Mouse (Mus musculus) frontal cortex, postnatal 10 days (tissue): ENCODE measurements around the gene Nfkbil1.

Source experiments
- DNase-seq, 2 experiments: peaks; one replicate each; pipeline ENCODE4 v3.0.0; 2022; ENCODE audit warnings: low spot score in 2 of 2, mixed read lengths in 1 of 2

Gene Nfkbil1

DNA sequence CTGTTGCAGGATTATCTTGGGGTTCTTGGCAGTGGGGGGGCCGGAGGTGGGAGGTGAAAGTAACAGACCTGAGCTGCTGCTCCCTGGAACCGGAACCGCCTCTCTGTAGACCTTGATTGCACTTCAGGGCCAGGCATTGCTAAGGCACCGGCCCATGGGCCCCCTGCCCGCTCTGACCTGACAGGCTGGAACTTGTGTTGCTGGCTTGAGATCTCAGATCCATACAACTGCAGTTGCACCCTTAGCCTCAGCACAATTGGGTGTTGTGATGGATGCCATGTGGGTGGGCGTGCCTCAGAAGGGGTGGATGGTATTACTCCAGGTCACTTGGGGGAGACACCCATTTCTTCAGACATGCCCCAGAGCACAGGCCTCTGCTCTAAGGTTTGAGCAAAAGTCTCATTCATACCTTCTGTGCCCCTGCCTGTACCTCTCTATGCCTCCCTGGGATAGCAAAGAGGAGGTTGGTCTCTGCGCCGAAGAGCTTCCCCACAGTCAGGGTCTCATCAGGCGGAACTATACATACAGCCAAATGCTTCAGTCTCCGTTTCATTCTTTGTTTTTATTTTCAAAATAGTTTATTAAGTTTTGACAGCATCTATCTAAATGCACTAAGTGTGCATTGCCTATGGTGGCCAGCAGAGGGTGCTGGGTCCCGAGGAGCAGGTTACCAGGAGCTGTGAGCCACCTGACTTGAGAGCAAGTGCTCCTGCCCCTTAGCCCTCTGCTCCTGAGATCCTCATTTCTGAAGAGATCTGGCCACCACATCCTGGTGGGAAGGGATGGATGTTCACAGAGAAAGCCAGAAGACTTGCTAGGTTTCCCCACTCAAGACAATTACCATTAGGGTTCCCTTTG lies 18.9 kb upstream of the Nfkbil1 start:
- peak in 1 of 2 experiments; percentile 39 for DNase-seq

DNA sequence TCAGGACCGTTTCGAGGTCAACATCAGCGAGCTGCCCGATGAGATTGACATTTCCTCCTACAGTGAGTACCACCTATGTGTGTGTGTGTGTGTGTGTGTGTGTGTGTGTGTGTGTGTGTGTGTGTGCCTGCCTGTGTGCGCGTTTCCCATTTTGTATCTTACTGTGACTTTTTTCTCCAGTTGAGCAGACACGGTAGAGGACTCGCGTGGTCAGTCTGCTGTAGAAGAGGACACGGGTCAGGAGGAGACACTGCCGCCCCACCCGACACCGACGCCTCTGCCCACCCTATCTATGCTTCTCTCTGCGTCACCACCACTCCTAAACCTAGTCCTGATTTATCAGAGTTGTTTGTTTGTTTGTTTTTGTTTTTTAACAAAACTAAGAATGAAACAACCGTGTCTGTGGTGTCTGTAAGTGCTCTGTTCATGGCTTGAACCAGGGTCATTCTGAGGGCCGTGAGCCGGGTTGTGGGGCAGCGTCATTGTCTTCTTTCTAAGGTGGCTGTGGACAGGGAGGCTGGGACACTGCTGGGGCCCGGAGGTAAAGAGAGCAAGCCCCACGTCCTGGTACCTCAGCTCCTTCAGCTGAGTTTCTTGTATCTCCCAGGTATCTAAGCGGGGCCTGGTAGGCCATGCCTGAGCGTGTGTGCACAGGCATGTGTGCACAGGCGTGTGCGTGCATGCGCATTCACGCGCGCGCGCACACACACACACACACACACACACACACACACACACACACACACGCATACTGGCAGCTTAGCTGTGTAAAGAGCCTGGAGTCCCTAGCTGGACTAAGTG lies 17.9 kb upstream of the Nfkbil1 start:
- peak in 1 of 2 experiments; percentile 12 for DNase-seq

DNA sequence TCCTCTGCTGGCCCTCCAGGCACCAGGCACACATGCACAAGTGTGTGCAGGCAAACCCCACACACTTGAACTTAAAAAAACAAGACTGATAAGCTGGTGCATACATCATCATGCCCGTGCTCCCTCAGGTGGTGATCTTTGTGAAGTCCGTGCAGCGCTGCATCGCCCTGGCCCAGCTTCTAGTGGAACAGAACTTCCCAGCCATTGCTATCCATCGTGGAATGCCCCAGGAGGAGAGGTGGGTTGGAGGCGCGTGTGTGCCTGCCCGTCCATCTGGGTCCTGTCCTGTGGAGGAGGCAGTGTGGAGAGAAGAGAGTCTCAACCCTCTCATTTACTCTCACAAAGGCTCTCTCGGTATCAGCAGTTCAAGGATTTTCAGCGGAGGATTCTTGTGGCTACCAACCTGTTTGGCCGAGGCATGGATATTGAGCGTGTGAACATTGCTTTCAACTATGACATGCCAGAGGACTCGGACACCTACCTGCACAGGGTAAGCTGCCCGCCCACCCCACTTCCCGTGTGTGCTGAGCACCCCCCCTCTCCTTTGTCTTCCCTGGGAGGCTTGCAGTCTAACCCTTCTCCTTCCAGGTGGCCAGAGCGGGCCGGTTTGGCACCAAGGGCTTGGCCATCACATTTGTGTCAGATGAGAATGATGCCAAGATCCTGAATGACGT lies 17.2 kb upstream of the Nfkbil1 start:
- peak in 1 of 2 experiments; percentile 13 for DNase-seq

DNA sequence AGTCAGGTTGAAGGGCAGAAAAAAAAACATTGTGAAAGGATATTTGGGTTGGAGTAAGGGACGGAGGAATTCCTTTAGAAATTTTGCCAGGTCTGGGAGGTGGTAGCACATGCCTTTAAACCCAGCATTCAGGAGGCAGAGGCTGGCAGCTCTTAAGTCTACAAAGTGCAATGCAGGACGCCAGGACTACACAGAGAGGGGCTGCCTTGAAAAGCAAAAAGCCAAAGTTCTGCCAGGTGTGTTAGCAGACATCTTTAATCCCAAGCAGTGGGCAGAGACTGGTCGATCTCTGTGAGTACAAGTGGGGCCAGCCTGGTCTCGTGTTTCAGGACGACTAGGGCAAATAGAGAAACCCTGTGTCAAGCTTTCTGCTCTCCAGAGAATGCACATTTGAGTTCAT lies 16.4 kb upstream of the Nfkbil1 start:
- DNase-seq: no peak

DNA sequence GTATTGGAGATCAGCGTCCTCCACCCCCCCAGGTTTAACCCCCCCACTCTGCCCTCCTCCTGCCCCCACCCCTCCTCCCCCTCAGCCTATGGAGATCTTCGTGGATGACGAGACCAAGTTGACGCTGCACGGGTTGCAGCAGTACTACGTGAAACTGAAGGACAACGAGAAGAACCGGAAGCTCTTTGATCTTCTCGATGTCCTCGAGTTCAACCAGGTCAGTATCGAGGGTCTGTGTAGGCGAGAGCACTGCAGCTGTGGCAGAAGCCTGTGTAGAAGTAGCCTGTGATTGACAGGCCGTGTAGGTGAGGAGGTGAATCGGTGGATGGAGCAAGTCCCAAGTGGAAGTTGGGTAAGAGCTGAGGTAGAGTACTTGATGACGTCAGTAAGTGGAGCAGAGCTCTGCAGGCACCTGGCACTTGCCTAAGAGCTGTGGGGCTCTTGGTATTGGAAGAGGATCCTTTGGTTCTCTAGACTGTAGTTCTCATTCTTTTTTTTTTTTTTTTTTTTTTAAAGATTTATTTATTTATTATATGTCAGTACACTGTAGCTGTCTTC lies 15.6 kb upstream of the Nfkbil1 start:
- no peak for DNase-seq

DNA sequence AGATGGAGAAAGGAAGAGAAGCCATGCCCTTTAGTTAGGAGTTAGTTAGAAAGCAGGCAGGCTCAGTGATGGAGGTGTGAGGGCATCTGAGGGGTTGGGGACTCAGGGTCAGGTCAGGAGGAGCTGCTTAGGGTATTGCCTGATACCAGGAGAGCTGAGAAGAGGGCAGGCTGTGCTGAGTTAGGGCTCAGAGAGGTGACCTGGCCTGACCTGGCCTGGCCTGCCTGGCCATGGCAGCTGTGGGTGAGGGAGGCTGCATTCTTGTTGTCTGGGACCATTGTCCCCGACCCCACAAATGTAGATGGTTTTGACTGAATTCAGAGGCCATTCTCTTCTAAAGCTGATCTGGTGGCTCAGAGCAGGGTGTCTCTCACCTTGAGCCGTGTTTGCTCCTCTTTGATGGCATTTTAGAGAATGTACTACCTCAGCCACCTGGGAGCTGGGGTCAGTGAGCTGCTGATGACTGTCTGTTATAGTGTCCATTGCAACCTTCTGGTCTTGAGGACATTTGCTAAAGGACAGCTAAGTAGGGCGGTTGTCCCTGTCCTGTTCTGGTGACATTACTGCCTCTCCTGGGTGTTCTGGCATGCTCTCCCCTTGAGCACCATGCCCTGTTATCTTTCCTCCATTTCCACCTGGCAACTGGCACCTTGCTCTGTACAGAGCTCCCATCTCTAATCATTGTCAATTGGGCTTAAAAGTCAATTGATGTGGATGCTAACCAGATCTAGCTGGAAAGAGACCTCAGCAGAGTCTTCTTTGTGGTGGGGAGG lies 14.9 kb upstream of the Nfkbil1 start:
- DNase-seq: no peak

DNA sequence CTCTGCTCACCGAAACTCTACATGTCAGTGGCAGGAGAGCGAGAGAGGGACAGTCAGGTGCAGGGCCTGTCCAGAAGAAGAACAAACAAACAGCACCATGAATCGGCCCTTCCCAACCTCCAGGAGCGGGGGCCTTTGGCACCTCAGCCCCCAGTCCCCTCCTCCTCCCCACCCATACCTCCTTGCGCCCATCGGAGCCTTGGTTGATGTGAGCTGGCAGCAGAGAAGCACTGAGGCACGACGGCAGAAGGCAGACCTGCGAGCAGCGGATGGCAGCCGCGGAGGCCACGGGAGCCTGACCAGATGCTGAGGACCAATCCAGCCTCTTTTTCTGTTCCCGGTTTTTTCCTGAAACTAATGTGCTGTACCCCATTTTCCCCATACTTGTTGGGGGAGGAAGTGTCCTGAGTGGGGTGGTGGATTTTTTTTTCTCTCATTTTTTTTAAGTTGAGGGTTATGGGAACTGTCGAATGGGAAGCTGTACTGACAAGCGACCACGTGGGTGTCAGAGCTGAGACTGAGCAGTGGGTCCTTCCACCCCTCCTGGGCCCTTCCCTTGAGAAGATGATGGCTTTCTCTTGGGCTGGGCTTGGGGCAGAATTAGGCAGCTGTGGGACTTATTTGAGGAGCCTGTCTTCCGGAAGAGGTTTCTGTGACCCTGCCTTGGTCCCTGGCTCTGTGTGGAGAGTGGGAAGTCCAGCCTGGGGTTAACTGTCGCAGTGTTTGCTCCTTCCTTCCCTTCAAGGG lies 14.0 kb upstream of the Nfkbil1 start:
- DNase-seq: peak in 1 of 2 experiments; percentile 10

DNA sequence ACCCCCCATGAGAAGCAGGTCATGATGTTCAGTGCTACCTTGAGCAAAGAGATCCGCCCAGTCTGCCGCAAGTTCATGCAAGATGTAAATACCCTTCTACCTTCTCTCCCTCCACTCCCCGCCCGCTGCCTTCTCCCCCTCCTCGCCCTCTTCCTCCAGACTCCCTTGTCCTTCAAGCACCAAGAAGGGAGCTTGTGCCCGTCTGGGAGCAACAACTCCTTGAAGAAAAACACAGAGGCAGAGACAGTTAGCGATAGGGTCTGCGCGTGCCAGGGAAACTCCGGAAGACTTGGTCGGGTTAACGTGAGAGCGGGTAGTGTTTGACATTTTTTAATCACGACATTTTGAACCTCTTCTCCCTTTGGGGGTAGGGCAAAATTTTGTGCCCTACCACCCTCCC lies 13.4 kb upstream of the Nfkbil1 start:
- no peak for DNase-seq

DNA sequence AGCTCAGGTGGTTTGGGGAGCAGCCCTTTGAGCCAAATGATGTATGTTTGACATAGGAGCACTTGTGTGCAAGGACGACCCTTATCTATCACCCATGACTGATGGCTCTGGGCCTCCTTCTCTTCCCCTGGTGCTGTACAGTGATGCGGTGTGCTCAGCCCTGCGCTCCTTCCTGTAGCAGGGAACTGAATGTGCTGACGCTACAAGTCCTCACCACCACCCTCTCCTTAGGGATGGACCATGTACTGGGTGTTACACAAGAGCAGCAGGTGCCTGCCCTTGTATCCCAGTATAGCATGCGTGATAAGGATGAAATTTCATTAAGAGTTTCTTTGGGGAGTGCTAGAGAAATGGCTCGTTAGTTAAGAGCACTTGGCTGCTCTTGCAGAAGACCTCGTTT lies 11.6 kb upstream of the Nfkbil1 start:
- DNase-seq: peak in 1 of 2 experiments; percentile 7

DNA sequence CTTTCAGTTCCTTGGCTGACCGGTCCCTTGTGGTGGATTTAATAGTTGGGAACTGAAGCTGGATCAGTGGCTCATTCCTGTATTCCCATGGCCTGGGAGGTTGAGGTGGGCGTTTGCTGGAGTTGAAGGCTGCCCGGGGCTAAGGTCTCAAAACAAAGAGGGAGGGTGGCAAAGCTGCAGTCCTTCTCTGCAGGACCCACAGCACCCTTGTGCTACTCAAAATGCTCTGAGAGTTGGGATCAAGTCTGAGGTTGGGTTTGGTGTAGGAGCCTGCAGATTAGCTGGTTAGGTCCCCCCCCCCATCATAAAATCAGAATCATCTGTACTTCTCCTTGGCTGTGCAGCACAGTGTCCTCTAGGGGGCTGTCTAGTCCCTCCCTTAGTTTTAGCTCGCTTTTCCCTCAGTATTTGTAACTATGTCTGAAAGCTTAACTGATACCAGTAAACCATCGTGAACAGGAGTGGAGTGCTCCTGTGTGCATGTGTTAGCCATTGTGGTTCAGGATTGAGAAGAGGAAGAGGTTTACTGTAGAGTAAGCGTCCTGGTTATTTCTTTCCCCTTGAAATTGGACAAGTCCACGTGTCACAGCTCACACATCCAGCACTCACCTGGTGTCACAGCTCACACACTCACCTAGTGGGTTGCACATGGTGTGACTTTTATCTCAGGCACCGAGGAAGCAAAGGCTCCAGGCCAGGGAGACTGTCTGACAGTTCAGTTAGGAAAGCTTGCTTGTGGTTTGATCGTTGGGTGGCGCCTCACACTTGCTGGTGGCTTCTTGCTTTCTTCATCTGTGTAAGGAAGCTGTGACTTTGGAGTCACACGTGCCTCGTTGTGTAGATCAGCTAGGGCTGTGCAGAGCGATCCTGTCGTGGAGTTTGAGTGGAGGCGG lies 10.4 kb upstream of the Nfkbil1 start:
- DNase-seq: peak in 1 of 2 experiments; percentile 12

DNA sequence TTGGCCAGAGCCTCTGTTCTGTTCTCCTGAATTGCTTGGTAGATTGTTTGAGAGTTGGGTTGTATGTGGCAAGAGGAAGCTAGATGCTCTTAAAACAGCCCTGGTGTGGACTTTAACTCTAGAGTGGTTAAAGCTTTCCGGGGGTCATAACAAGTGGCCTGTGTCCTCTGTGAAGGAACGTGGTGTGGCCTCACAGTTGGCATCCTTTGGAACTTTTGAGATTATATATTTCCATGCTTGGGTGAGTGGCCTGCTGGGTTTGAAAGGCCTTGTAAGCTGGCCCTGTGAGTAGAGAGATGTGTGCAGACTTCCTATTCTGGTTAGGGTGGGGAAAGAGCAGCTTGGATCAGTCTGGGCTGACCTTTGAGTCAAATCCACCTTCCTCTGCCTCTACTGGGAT lies 9.4 kb upstream of the Nfkbil1 start:
- no peak for DNase-seq

DNA sequence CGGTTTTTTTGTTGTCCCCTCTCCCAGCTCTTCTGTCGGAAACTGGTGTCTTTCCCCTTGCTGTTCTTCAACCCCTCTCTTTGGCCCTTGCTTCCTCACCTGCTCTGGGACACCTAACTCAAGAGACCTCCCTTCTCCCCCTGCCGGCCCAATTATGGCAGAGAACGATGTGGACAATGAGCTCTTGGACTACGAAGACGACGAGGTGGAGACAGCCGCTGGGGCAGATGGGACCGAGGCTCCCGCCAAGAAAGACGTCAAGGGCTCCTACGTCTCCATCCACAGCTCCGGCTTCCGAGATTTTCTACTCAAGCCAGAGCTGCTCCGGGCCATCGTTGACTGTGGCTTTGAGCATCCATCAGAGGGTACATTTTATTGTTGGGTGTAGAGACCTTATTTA lies 7.5 kb upstream of the Nfkbil1 start:
- DNase-seq: peak in 1 of 2 experiments; percentile 52

DNA sequence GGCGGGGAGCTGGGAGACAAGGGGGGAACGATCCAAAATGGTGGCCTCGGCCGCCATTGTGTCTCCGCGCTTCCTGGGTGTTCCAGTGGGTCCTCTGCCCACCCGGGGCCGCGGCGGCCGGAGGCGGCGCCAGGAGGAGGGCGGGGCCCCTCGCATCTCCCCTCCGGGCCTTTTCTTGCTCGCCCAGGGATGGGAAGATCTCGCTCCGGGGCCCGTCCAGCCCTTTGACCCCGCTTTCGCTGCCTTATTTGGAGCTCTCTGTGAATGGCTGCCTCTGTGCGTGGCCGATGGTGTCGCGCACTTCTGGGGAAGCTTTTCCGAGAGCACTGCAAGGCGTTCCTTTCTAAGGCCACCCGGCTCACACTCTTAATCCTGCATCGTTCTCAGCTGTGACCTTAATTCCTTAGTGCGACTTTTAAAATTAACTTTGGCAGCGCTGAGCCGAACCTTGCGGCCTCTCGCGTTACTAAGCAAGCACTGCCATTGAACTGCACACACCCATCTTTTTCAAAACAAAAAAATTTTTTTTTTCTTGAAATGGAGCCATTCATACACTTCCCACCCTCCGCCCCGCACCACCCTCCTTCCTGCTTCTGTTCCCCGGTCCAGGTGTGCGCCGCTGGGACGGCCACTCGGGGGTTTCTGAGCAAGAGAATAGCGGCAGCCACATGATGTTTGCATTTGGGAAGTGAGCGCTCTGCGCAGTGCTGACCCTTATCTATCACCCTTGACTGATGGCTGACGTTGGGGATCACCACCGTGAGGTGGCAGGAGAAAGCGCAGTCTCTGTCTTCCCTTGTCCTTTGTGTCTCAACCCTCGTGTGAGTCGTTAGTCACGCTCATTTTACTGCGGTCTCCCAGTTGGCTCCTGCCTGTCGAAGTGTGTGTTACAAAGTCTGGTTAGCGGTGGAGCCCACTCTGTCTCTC lies 6.7 kb upstream of the Nfkbil1 start:
- DNase-seq: peak in 1 of 2 experiments; percentile 72

DNA sequence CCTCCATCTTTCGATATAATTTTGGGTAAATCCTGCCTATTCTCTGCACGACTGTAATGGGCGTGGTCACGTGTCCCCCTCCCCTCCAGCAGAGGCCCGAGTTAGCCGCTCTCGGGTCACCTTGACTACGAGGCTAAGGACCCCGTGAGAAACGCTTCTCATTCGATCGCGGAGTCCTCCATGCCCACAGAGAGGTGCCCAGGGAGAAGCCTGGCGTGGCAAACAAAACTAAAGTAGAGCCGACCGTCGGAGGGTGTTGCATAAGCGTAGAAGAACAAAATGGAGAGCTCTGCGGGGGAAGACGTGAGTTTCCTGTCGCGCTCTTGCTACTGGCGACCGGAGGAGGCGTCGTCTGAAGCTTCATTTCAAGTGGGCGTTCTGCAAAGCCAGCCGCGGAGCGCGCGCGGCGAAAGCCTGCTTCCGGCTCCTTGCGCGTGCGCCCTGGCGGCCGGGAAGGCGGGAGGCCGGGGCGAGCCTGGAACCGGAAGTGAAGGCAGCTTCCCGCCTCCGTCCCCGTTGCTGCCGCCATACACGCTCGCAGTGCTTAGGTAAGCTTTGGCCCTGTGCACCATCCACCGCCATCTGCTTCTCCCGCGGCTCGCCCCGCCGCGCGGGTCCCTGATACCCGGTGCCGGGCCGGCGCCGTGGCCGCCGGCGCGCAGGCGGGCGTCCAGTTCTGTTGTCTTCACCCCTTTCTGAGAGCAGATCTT lies 5.9 kb upstream of the Nfkbil1 start, which contains the start of gene Ddx39b:
TSS of gene Ddx39b (plus strand) at position 442 of the 710 bp plus-strand sequence.
- peak; percentile 94 to 96 for DNase-seq

DNA sequence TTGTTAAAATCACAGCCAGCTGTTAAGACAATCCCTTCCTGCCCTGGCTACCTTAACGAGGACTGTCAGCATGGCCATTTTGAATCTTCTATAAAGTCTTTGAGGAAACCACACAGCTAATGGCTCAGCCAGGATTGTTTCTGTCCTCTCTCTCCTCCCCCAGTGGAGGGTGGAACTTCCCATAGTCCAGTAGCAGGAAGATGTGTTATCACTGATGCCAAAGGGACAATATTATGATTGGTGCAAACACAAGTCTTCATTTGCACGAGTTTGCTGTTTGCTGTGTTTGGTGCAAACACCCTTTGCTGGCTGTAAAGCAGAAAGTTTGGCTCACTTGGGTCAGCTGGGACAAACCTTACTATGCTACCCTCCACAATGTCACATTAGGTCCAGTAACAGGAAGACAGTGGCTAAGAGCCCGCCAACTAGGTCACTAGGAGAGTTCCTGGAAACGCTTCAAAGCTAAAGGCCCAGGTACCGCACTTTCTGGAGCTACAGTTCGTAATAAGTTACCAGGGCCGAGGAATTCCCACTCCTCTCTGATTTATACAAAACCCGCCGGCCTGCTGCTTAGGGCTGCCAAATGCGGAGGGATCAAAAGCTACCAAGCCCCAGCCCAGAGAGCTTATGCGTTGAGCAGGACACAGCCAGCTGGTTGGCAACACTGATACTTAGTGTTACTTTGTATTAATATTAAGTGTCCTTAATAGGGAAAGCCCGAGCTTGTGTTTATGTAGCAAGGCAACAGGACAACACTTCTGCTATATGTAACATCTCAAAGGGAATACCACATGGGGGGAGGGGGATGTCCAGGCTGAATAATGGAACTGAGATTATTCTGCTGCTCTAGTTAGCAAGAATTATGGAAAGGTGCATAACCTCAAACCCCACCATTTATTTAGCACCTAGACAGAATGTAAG lies 5.1 kb upstream of the Nfkbil1 start:
- DNase-seq: peak in 1 of 2 experiments; percentile 24

DNA sequence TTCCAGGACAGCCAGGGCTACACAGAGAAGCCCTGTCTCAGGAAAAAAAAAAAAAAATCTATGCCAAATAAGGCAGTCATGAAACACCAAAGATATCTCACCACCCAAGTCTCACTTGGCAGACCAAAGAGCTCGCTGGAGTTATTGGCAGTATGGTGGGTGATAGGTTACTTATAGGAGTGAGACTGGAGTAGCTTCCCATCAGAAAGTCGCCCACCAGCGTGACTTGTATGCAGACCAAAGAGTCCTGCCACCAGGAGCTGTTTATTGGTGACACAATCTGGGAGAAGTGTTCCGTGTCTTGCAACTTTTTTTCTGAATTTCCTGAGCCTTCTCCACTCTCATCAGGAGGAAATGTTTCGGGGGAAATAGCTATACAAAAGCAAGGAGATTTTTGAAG lies 4.1 kb upstream of the Nfkbil1 start:
- DNase-seq: no peak
